In the genomic region with DNA sequence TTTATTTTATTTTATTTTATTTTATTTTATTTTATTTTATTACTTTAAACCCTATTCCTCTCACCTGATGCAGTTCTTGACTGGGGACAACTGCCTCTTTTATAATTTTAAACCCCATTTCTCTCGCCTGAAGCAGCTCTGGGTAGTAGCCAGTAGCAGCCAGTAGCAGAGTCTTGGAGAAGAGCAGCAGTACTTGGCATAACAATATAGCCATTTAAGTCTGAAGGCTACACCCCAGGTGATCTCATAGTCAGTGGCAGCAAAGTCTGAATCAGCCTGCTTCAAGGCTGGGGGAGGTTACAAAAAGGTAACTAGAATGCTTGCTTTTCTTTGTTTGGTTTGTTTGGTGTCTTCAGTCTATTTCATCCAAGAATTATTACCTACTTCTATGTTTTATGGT, we compare ENCODE assay signal across 15 mouse cellular contexts.
DNase-seq lines count a peak whose midpoint lies in the region.
"Had no signal": no experiment of that assay in that cellular context is flagged by ENCODE, and none has a peak within 500 bp of the region (broad histone marks: within the 10 kb centered on the region; RNA-seq: fewer than 3 reads in every experiment).

No protein-coding gene starts in this region.

- DNase-seq in ES-CJ7 (ENCODE audit: low read depth, low spot score) (peak; percentile 90), R1 (ENCODE audit: low read depth, low spot score) (peak; percentile 93), MN1 (ENCODE audit: low spot score) (no peak)
- no peak for DNase-seq in testis, postnatal 14 days (ENCODE audit: low spot score)
- no peak for DNase-seq in retina, embryonic 14.5 days (ENCODE audit: low spot score)
- DNase-seq: adrenal gland, adult 2 months; adrenal gland, postnatal 10 days; adrenal gland, postnatal 25 days; cerebellum, adult 11 months; cerebellum, adult 18-20 months; cerebellum, adult 8-10 months; cerebellum, adult 9-11 months; cerebellum, postnatal 14 days; cerebellum, postnatal 36 days; embryo, embryonic 11 days had no signal

Comparison
In these comparisons a context has a peak if more than half of its experiments do, and no peak if none do; other contexts are left out.
1. DNase-seq: peak in ES-CJ7 (single experiment) and R1 (single experiment); none in MN1 (single experiment), testis, postnatal 14 days (single experiment) and retina, embryonic 14.5 days (single experiment).